Mouse (Mus musculus) right cerebral cortex, adult 2 months (tissue): Measurements from ENCODE around the gene Exoc3l4.
A peak's percentile ranks its signal among the peaks of the same experiment; 100 is the strongest.

ENCODE experiments used
- DNase-seq, 2 experiments: peaks; one replicate each; pipeline ENCODE4 v3.0.0; 2021 to 2022; ENCODE audit warnings: low spot score in 2 of 2

Gene Exoc3l4

DNA sequence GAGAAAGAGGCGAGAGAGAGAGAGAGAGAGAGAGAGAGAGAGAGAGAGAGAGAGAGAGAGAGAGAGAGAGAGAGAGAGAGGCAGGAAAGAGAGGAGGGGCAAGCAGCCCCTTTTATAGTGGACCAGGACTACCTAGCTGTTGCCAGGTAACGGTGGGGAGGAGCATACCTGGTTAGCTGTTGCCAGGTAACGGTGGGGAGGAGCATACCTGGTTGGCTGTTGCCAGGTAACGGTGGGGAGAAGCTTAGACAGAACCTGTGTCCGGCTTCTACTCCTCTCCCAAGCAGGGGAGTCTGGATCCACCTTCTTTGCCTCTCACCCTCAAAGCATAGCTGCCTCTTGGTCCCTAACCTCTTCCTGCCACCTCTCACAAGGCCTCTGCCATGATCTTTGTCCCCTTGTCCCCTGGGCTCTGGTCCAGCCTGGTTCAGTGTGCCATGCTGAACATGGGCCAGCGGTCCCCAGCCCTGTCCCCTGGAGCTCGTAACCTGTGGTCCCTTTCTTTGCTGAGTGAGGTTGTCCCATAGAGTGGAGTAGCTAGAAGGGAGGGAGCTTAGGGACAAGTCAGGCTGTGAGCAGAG, 17.4 kb downstream of the Exoc3l4 start:
- no peak for DNase-seq

DNA sequence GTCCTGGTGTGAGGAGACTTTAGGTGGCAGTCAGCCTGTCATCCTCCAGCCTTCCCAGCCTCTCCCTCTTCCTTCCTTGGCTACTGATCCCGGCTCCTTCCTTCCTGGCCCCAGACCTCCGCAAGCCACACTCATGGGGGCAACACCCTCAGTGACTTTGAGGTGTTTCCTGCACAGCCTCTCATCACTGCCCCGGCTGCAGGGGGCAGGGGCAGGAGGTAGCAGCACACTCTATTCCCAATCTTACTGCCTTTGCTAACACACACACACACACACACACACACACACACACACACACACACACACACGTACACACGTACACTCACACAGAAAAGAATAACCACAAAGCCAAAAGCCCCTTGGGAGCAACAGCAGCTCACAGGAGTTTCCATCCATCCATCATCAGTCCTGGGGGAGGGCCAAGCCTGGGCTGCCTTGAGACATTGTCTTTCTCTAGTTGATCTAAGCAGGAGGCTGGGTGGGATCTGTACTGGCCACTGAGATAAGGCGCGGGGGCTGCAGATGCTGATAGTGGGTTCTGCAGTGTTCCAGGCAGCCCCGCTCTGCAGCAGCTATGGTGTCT, 18.0 kb downstream of the Exoc3l4 start:
- DNase-seq, result no peak

DNA sequence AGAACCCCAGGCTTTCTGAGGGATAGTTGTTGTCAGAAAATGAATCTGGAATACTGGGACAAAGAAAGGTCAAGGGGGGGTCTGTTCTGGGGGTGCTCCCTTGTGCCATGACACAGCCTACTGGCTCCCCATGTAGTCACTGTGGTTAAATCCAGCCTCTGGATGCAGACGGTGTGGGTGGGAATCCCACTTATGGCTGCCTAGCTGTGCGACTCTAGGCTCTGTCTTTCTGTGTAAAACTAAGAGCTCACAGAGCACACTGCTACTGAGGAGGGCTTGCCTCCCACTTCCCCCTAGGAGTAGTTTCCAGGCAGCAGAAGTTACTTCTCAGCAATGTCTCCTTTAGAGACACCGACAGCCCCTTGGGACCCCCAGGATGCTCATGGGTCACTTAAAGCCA, 19.4 kb downstream of the Exoc3l4 start:
- DNase-seq, result no peak

DNA sequence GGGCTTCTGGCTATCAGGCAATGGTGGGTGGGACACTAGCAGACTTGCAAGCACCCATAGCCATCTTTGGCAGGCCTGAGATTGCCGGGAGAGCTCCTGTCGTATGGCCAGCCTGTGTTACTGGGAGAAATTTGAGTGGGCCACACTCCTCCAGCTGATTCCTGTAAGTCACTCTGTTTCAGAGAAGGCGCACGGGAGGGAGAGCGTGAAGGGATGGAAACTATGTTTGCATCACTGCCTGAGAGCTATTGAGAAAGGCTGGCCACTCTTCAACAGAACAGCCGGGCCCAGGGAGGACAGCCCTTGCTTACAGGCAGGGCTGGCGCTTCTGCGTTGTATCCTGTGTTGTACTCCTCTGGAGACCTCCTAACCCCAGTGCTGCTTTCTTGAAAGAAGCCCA, 19.8 kb downstream of the Exoc3l4 start:
- DNase-seq, result peak; percentile 43 to 50

DNA sequence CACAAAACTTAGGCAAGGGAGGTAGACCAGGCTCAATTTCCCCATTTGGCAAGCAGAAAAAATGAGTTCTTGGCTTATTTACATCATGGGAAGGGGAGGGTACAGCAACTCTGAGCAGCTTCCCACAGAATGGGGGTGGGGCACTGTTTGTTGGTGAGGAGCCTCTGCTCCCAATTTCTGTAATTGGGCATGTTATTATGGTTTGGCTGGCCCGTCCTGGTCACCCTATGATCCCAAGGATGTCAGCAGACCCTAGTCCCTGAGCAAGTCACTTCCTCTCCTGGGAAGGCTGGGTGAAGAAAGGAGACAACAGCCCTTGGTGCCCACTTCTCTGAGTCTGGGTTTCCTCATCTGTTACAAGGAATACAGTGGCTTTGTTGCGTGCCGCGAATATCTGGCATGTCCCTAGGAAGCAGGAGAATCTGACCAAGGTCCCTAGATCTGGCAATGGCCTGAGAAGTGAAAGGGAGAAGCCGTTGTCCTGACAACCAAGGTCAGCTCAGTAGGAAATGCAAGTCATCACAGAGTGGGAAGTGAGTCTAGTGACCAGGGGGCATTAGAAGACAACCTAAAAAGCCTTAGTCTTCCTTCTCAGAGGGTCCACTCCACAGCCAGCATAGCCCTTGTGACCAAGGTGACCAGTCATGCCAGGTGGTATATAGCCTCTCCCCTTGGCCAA, 20.5 kb downstream of the Exoc3l4 start:
- no peak for DNase-seq

DNA sequence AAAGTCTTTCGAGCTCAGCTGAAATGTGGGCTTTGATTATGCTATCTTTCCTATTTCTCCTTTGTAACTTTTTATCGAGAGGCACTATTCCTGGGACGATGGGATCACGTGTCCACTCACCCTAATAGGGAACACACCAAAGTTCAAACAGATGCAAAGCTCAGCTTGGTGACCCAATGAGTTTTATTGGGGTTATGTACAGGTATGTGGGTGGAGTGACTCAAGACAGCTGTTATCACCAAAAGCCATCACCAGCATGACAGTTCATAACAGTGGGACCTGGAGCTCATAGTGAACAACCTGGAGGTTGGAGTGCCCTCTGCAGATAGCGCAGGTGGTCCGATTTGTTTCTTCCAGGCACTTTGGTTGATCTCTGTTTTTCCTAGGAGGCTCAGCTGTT, 22.0 kb downstream of the Exoc3l4 start:
- no peak for DNase-seq

DNA sequence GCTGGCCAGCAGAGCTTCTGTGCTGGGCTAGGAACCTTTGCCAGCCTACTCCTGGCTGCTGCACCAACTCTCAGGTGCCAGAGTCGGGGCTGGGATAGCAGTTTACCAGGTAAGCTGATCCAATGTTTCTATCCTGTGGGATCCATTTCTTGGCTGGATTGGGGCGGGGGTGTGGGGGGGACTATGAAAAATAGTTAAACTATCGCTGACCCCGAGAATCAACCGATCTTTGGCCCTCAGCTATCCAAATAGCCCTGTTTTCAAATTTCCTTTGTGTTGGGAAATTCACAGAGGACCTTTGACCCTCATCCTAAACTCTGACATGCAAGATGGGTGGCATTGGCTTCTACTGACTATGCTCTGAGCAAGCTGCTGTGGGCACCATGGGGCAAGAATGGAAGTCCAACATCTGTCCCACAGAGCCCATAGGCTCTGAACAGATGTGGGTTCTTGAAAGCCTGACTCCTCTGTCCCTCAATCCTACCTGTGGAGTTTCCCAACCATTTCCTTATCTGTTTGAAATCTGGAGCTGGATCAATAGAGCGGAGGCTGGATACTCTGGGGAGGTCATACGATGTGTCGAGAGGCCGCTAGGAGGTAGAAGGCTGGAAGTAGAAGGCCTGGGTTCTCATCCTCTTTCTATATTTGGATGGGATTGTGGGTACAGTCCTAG, 24.0 kb downstream of the Exoc3l4 start:
- DNase-seq, result no peak

DNA sequence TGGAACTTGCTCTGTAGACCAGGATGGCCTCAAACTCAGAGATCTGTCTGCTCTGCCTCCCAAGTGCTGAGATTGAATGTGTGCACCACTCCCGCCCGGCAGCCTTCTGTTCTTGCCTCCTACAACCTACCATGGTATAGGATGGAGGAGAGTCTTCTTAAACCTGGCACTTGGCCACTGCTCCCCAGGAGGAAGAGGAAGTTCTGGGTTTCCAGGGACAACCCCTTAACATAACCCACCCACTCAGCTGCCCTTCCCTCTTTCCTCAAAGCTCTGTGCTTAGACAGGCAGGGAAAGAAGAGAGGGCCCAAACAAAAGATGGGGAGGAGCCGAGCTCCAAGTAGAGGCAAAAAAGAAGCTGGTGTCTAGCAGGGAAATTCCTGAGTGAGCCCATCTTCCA, 24.7 kb downstream of the Exoc3l4 start:
- peak; percentile 49 to 55 for DNase-seq

DNA sequence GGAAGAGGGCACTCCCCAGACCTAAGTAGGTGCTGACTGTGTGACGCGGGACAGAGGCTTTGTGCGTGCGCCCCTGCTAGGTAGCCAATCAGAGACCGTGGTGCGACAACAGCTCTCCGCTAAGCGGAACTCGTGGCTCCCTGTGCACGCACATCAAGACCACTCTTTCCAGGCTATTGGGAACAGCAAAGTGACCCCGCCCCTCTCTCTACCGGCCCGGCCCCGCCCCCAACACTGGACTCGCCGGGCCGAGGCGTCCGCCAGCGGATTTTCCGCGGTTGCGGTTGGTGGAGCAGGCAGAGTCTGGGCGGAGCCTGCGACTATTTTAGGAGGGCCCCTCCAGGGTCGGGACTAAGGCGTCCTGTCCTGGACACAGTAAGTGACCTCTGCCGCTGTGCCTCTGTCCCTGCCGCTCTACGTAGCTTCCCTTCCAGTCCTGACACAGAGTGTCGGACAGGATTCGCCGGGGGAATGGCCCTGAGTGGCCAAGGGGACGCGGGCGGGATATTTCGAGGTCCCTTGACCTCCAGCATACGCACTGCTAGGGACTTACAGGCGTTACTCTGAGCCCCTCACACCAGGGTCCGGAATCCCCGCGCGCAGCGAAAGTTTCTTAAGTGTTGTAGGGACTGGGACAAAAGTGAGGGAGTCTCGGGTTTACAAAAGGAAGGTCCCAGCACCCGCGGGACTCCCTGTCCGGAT, 25.6 kb downstream of the Exoc3l4 start, which contains the start of gene Tnfaip2:
Gene Tnfaip2 (plus strand): TSS at position 161 of the 702 bp plus-strand sequence.
- no peak for DNase-seq

DNA sequence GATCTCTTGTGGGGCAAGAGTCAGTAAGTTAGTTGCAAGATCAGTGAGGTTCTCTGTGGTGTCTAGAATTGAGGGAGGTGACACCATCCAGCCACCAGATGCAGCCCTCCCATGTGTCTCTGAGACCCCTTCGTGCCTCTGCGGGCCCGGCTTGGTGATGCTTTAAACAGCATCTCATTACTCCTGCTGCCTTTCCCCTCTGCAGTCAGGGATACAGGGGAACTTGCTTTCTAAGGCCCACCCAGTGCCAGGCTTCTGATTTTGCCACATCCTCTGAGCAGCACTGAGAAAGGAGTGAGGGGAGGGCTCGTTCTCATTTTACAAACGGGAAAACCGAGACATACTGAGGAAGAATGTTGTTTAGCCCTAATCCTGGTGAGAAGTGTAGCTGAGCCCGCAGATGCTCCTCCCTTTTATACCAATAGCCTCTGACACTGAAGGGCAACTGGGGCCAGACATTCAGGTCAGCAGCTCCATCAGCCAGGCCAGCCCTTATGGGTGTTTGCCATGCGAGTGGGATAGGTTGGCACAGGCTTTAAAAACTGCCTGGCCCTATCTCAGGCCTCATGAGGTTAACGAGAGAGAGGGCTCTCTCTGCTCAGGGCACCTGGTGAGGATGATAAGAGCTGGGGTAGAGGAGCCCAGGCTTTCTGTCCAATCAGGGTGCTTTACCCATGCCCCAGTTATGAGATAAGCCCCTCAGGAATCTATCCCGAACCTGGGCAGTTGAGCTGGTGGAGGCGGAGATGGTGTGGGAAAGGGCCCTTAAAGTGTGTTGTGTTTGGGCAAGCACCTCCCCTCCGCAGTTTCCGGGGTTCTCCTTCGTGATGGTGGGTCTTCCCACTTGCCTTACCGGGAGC, 26.4 kb downstream of the Exoc3l4 start:
- no peak for DNase-seq

DNA sequence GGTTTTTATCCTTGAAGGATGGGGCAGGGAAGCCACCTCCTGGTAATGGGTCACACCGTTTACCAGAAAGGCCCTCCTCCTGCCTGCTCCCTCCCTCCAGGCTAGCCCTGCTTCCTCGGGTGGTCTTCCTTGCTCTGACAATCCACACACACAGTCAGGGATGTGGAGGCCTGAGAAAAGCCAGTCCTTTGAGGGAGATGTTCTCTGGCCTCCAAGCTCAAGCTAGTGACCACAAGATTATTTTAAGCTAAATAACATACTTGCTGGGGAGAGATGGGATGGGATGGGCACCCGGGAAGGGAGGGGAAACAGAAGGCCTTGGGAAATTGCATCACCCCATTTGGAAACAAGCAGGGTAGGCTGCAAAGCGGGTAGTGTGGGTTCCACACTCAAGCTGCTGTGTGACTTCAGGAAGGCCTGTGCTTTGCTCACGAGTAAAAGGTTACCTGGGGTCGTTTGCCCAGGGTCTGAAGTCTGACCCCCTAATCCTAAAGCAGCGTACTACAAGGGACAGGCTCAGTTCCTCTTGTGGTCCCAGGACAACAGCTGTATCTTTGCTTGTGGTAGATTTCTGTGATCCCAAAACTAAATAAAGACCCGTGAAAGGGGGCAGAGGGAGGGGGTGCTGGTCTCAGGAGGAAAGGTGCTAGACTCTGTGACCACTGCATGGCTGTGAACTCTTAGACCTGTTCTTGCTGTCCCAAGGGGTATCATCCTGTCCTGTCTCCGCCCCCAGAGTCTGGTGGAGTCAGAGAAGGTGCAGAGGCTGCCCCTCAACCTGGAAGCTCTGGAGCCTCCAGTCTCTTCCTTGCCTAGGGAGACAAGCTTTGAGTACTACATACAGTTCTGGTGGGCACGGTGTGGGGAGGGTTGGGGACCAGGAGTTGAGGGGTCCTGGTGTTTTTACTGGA, 27.4 kb downstream of the Exoc3l4 start:
- no peak for DNase-seq

DNA sequence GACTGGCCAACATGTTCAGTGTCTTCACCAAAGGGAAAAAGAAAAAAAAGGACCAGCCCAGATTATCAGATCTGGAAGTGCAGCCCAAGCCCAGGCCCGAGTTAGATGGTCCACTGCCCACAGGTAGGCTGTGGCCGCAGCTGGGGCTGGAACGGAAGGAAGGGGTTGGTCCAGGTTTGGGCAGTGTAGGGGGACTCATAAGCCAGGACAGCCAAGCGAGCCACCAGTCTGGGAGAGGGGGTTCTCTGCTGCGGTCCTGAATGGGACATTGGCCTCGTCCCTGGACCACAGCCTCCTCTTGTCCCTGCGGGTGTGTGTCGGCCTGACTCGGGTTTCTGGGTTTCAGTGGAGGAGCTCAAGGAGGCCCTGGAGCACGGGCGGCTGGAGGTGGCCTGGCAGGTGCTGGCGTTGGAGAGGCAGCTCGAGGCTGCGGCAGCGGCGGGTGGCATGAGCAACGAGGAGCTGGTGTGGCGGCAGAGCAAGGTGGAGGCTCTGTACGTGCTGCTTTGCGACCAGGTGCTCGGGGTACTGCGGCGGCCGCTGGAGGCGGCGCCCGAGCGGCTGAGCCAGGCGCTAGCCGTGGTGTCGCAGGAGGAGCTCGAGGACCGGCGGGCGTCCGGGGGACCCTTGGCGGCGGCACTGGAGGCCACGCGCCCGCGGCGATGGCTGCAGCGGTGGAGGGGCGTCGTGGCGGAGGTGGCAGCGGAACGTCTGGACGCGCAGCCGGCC, 28.5 kb downstream of the Exoc3l4 start:
- DNase-seq, result no peak

DNA sequence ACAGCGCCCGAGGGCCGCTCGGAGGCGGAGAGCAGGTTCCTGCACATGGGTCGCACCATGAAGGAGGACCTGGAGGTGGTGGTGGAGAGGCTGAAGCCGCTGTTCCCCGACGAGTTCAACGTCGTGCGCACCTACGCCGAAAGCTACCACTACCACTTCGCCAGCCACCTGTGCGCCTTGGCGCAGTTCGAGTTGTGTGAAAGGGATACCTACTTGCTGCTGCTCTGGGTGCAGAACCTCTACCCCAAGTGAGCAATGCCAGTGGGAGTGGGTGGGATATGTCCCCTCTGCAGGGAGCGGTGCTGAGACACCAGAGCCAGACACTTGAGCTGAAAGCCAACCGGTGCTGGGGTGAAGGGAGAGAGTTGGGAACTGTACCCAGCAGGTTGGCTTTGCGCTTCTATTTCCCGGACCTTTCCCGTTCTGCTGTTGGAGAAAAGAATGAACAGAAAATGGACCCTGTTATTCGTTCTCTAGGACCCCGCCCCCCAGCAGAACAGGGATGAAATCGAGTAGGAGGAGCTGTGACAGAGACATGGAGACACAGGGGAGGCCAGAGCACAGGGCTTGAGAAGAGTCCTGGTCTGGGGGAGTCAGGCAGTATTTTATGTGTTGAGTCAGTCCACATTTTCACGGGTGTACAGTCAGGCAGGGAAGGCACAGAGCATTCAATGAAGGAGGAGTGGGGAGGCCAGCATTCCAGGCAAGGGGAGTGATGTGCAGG, 29.2 kb downstream of the Exoc3l4 start:
- DNase-seq, result no peak

DNA sequence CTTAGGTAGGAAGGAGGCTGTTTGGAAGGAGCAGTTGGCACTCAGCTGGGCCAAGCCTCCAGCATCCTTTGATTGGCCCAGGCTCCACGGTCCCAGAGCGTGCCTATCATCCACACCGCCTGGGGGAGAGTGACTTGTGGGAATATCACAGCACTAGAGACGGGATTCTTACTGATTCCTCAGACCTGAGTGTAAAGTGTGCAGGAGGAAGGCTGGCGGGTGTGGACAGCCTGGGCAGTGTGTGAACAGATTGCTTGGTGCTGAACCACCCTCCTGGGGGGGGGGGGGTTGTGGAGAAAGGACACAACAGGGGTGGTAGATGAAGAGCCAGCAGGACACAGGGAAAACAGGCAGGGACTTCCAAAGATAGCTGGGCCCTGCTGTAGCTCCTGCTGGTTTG, 29.9 kb downstream of the Exoc3l4 start:
- DNase-seq, result no peak

DNA sequence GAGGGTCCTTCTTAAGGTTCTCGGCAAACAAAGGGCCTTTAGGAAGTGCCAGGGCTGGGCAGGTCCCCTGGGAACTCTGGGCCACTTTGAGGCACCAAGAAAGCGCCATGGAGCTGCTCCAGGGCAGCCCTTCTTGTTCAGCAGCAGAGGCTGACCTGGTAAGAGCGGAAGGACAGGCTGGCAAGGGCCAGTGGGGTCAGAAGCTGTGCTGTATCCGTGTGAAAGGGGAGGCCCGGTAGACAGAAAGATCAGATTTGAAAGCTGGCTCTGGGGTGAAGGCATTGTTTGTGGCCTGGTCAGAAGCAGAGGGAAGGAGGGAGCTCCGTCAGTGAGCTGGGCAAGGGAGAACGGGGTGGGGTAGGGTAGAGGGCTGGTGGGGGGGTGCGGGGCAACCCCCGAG, 30.5 kb downstream of the Exoc3l4 start:
- DNase-seq, result no peak

DNA sequence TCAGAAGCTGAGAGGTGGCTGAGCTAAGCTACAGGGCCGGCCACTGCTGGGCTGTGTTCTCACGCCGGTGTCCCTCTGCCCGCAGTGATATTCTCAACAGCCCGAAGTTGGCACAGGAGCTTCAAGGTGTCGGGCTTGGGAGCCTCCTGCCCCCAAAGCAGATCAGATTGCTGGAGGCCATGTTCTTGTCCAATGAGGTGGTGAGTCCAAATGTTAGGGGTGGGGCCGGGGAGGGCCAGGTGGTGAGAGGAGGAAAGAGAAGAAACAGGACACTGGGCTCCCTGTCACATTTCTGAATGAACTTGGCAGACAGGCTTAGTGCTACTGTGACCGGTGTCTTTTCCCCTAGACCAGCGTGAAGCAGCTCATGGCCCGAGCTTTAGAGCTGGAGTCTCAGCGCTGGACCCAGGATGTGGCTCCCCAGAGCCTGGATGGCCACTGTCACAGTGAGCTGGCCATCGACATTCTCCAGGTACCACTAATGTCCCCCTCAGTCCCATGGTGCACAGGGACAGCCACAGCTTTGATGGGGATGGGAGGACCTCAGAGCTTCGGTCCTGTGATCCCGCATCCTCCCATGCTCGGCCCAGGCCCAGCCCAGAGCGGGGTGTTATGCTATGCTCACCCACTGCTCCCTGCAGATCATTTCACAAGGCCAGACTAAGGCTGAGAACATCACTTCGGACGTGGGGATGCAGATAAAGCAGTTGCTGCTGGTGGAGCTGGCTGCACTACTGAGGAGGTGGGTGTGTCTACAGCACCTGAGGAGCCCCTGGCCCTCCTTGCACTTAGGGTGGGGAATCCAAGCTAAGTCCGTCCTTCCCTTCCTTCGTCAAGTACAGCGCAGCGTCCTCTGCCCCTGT, 31.3 kb downstream of the Exoc3l4 start:
- DNase-seq, result no peak

DNA sequence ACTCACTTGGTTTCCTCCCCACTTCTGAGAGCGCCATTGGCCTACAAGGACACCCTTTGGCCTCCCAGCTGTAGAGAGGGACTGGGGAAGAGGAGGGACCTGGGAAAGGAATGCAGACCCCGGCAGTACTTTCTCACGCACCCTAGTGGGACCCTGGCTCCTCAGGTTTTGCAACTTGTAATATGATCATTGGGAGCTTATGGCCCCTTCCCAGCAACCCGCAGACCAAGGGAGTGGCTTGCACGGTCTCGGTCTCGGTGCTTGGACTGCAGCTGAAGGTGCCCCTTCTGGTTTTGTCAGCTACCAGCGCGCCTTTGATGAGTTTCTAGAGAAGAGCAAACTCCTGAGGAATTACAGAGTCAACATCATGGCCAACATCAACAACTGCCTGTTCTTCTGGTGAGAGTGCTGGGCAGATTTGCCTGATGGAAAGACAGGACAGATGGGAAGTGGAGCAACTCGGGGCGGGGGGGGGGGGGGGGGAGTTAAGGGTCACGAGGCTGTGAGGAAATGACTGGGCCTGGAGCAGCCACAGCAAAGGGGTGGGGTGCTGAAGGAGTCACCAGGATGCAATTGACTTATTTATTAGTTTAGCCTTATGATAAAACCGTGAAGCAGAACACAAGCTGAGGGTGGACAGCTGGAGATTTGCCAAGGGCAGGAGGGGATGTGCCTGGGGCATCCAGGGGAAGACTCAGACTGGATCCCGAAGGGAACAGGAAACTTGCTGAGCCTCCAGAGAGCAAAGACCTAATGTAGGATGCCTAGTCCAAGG, 32.3 kb downstream of the Exoc3l4 start:
- DNase-seq, result no peak
